Mouse (Mus musculus) ovary, postnatal 14 days (tissue): ENCODE measurements around the gene Gfy.
A peak's percentile ranks its signal among the peaks of the same experiment; 100 is the strongest.

ENCODE experiments used
- DNase-seq: peaks from one replicate; pipeline ENCODE4 v3.0.0; 2022; ENCODE audit warnings: low spot score

Gene Gfy

DNA sequence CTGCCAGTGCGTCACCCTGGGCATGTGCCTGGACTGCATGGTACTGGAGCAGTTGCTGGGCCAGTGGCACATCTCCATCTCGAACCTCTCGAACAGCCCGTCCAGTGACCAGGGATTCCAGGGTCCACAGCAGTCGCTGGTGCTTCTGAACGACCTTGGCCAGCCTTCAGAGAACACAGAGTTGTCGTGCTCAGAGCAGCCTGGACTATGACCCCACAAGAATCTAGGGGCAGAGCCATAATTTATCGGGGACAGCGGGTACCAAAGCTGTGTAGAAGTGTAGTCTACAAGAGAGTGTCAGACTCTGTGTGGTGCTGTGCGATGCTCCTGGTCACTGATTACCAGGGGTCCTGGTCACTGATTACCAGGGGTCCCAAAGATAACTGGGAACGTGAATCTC, 31.5 kb downstream of the Gfy start:
- DNase-seq = no peak

DNA sequence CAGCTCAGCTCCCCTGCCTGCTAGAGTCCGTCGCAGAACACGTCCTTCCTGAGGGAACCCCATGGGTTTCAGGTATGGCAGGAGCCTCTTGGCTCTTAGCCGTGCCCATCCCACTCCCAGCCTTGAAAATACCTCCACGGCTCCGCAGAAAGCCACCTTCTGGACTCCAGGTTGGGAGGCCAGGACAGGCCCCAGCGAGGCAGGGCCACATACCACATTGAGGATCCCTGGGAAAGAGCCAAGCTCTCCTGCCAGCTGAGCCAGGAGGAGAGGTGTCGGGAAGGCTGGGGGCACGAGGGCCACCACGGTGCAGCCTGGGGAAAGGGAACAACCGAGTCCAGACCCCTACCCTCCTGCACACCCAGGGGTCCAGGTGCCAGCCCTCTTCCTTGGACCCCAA, 32.1 kb downstream of the Gfy start:
- DNase-seq = no peak

DNA sequence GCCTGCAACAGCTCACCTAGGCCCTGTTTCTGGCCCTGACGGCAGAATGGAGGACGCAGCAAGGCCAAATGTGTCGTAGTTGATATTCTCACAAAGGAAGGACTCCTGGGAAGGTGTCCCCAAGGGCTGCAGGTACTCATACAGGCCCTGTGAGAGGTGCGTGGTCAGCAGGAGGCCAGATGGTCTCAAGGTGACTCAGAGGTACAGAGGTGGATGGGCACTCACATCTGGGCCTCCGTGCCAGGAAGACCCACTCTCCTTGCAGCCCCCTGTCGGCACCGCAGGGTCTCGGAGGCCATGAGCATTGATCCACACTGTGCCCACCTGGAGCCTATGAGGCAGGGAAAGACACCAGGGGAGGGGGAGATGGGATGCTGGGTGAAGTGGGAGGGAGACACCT, 33.9 kb downstream of the Gfy start:
- no peak for DNase-seq

DNA sequence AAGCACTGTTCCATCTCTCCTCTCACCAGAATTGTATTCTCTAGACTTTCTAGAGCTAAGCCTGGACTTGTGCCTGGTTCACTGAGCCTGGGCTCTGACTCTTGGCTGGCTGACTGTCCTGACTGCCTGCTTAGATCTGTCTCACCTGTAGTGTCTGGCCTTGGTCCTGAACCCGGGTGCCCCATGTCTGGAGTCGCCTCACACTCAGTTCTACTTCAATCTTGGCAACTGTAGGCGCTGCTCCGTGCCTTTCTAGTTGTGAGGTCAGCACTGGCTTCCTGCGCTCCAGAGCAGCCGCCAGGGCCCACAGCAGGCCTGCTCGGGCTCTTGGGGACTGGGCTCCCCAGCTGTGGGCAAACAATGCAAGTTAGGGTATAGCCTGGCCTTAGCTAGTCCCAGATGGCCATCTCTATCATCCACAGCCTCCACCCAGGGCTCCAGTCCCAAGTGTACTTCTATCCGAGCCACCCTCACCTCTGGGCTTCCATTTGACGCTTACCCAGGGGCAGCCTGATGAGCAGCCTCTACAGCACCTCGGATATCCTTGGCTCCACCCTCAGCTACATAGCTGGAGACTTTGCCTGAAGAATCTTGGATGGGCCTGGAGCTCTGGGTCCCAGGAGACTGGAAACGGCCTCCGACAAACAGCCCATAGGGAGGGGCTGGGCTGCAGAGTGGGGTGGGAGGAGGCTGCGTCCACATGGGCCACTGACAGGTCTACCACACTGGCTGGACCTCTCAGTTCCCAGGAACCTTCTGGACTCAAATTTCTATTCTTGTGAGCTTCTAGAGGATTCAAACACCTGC, 34.8 kb downstream of the Gfy start:
- no peak for DNase-seq

DNA sequence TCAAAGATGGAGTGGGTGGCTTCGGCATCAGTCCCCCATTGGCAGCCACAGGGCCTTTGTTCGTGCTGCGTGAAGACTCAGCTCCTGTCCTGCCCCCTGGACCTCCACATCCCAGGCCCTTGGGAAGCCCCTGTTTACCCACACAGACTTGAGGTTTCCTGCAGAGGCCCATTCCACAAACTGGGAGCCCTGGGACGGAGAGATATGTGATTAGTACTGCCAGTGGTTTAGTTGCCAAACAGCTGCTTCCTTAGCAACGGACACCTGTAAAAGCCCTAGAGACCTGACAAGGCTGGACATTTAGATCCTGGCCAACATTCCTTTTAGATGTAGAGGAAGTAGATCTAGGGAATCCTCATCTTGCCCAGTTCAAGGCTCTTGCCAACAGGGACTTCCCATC, 37.5 kb downstream of the Gfy start:
- DNase-seq = no peak

DNA sequence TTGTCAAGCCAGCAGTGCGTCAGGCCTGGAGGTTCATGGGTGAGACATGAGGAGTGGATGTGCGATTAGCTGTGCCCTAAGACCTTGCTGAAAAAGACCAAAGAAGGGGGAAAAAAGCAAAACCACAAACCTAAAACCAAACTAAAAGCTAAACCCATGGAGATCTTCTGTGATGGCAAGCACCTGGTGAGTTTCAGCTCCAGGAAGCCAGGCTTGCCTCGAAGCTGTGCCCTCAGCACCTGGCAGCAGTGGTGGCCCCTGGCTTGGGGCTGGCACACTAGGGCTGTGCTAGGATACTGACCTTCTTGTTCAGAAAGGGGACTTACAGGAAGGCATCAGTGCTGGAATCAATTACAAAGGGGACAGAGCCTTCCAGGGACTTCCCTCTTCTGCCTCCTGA, 38.0 kb downstream of the Gfy start:
- no peak for DNase-seq

DNA sequence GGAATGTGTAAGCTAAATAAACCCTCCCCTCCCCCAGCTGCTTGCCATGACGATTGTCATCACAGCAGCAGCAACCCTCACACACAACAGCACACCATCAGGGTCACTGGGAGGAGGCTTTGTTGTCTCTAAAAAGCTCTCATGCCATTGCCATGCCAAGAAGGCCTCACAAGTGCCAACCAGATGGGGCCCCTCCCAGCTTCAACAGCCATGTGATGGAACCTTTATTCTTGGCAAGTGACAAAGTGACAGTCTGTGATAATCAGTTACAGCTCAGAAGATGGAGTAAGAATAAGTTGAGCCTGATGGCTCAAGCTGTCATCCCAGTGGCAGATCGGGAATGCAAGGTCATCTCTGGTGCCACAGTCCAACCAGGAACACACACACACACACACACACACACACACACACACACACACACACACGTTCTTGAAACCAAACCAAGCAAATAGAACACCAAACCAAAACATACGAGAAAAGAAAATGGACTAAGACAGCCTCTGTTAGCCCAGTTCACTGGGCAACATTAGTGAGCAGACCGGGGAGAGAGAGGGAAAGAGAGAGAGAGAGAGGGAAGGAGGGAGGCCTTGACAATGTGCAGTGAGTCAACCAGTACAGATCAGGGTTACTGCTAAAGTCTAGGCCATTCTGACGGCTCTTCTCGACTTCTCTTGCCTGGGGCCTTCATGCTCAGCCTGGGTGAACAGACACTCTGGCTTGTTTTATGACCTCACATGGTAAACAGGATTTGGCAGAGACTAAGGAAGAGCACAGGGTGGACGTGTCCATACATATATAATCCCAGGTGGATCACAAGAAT, 39.3 kb downstream of the Gfy start:
- no peak for DNase-seq

DNA sequence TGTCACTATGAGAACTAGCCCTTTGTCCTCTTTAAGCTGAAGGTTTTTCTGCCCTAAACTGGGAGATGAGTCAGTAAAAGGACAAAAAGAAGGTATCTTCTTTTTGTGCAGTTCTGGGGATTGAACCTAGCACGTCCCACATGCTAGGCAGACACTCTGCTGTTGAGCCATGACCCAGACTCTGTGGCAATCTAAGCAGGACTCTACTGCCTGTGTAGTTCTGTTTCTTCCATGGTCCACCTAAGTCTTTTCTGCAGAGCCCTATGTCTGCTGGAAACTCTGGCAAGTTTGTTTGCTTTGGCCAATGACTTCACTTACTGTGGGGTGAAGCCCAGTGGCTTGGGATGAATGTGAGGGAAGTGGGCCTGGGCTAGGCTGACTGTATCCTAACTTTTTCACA, 41.0 kb downstream of the Gfy start:
- DNase-seq = no peak

DNA sequence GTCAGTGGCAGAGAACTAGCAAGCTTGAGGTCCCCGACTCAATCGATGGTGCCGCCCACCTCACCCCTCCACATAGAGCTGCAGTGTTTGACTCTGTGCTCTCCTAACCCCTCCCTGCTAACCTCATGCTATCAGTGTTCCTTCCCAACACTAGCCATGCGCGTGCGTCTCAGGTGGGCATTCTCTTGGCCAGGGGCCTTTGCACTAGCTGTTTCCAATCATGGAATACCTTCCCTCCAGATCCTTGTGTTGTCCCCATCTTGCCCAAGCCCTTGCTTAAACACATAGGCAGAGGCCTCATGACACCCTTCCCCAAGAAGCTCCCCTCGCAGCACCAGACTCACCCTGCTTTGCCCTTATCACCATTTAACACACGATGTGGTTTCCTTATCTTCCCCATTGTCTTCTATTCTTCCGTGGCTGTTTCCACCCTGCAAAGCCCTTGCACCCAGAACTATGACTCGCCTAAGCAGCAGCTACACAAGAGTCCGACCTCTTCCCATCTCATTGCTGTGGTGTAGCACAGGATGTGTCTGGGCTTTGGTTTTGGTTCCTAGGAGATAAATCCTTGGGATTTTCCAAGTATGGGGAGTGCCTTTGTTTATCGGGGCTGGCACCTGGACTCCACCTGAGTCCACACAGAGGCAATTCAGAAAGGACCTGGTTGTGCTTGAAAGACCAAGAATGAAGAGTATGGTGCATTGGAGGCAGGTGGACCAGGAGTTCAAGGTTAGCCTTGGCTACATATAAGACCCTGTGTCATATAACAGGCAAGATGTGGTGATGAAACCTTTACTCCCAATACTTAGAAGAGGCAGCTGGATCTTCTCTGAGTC, 42.0 kb downstream of the Gfy start:
- DNase-seq = no peak

DNA sequence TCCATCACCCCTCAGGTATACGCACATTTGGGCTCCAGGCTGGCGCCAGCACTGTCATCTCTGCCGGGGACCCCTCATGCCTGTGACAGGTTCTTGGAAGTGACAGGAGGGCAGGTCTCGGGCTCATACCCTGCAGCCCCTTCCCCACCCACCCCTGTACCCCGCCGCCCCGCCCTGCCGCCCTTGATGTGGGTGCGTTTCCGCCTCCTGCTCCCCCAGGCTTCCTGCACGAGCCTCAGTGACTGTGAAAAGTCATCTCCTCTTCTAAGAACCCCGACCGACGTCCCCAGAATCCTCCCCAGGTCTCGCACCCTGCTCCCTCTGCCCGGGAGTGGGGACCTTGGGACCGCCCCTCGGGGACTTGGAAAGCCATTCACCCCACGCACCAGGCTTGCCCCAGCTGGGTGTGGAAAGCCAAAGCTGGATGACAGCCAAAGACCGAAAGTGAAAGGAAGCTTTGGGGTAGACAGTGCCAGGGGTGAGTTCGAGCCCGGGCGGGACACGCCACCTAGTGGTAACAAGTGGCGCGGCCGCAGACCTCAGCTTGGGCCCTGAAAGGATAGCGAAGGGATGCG, 43.3 kb downstream of the Gfy start, which contains the start of the genes Gm45713 and Flt3l:
Gene Gm45713, minus strand, starts transcription at position 239 of the 575 bp plus-strand sequence.
Gene Flt3l, minus strand, starts transcription at position 440 of the 575 bp plus-strand sequence.
- peak; percentile 94 for DNase-seq

DNA sequence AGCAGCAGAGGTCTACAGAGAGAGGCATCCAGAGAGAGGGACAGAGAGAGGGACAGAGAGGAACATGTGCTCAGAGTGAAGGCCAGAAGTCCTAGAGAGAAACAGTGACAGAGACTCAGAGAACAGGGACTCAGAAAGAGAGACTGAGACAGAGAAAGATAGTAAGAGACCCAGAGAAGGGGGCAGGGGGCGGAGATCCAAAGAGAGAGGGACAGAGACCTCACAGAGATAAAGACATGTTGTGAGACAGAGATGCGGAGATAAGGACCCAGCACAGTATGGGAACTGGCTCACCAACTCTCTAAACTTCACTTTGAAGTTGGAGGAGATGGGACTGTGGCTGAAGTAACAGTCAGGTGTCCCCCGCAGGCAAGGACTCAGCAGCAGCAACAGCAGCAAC, 44.0 kb downstream of the Gfy start:
- no peak for DNase-seq

DNA sequence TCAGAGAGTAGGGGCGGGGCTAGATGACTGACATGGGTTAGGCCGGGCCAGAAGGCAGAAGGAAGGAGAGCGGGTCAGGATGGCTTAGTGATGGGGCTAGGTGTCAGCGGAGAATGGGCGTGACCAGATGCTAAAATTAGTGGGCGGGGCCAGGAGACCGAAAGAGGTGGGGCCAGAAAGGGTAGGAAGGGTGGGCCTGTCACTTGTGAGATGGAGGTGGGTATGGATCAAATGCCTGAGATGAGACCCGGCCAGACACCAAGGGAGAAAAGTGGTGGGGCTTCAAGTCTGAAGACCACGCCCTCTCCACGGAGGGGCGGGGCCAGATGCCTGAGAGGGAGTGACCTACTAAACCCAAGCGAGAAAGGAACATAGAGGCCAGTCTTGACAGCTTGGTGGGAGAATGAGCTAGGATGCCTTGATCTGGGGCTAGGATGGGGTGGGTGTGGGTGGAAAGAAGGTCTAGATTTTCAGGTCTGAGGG, 44.8 kb downstream of the Gfy start:
- no peak for DNase-seq

DNA sequence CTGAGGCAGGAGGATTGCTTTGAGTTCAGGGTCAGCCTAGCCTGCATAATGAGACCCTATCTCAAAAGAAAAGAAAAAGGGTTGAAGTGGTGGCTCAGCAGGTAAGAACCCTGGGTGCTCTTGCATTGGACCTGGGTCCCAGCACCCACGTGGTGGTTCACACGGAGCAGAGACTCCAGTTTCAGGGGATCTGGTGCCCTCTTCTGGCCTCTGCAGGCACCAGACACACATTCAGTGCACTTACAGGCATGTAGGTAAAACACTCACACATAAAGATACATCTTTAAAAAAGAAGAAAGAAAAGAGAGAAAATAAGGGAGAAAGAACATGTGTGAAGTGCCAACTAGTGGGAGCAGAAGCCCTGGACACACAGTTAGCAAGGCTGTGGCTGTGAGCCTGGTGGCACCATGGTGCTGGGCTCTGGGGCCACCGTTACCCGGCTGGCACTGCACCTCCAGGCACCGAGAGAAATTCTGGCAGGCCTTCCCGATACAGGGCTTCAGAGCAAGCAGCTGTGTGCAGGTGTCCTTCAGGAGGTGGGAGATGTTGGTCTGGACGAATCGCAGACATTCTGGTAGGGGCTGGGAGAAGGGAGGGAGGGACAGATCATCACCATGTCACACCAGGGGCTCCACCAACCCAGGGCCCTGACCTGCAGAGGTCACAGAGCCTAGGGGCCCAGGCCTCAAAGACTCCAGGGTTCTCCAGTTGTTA, 45.8 kb downstream of the Gfy start:
- no peak for DNase-seq

DNA sequence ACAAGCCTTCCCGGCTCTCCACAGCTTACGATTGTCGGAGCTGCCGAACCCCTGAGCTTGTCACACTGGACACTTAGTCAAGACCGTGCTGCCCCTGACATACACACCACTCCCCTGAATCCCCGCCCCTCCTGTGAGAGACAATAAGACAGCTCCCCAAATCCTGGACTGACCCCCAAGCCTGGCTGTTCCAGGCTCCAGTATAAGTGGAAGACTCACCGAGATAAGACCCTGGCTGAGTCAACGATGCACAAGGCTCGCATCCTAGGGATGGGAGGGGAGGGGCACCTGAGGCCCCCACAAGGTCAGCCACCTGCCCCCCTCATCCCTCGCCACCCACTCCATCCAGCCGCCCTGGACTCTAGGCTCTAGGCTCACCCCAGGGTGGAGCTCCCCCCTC, 47.5 kb downstream of the Gfy start:
- no peak for DNase-seq

DNA sequence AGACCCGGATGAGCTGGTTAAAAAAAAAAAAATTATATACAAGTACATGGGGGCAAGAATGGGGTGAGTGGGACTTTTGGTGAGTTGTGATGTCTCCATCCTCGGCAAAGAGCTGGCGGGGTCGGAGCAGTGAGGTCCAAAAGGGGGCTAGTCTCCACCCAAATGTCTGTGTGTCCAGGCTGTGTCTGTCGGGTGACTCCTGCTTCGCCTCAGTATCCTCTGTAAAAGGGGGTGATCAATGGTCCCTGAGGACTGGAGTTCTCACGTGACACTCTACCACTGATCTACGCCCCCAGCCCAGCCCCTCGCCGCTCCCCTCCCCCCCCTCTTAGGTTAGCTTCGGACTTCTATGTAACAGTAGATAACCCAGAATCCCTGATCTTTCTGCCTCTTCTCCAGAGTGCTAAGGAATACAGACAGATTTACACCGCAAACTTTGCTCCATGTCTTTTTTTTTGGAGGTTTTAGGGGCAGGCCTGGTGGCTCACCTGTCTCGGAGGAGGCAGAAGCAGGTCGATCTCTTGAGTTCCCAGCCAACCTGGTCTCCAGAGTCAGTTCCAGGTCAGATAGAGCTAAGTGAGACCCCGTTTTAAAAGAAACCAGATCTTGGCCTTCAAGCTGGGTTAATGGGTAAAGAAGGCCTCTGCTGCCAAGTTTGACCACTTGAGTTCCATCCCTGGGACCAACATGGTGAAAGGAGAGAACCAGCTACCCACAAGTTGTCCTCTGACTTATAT, 49.4 kb downstream of the Gfy start:
- DNase-seq = no peak

DNA sequence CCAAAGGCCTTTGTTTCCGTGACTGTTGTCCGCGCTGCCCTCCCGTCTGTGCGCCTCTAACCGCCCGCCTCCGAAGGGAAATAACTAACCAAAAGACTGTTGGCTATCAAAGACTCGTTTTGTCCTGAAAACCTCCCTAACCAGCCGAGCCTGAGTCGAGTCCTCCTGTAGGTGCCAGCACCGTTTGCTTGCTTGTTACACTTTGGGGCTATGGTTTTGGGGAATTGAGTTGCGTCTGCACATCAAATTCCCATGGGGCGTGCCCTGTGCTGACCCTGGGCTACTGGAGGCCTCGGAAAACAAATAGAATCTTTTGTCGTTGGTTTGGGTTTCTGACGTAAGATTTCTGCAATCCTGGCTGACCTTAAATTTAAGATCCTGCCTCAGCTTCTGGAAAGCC, 50.1 kb downstream of the Gfy start:
- DNase-seq = no peak

DNA sequence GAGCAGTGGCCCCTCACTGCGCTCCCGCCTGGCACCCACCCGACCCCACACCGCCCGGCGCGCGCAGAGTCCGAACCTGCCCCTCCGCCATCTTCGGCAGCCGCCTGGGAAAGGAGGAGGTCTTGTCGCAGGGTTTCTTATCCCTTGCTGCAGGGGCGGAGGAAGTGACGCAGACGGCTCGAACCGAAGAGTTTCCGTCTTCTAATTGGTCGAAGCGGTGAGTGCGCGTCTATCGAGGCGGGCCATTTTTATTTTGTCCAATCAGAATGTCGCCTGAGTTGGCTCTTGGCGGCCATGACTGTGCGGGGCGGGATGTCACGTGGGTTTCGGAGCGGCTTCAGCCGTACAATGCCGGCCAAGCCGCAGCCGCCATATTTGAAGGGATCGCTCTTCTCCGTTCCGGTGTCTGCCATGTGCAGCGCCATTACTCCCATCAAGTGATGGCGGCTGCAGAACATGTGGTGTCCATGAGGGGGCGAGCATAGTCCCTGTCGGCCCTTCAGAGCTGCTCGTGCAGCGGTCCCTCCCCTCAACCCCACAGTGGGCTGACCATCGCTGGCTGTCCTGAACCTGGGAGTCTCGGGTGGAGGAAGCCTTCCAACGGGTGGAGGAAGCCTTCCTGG, 50.6 kb downstream of the Gfy start, which contains the start of gene Rpl13a:
Gene Rpl13a, minus strand, starts transcription at position 138 of the 623 bp plus-strand sequence.
- DNase-seq = peak; percentile 96

DNA sequence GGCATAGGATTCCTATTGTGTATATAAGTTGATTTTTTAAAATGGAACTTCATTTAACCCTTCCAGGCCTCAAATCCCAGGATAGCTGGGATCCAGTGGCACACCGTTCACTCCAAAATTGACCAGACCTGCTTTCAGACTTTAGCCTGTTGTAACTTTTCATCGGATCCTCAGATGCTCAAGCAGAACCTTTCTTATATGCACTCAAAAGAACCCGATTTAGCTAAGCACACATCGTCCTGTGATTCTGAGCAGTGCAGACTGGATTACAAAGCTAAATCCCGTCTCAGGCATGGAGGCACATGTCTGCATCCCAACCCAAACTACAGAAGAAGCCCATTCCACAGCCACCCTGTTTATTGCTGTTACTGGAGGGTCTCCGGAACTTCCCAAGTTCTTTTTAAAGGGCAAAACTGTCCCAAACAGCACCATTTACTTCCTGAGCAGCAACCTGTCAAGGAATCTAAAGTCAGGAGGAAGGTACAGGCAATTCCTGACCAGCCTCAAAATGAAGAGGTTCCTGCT, 51.6 kb downstream of the Gfy start:
- no peak for DNase-seq

DNA sequence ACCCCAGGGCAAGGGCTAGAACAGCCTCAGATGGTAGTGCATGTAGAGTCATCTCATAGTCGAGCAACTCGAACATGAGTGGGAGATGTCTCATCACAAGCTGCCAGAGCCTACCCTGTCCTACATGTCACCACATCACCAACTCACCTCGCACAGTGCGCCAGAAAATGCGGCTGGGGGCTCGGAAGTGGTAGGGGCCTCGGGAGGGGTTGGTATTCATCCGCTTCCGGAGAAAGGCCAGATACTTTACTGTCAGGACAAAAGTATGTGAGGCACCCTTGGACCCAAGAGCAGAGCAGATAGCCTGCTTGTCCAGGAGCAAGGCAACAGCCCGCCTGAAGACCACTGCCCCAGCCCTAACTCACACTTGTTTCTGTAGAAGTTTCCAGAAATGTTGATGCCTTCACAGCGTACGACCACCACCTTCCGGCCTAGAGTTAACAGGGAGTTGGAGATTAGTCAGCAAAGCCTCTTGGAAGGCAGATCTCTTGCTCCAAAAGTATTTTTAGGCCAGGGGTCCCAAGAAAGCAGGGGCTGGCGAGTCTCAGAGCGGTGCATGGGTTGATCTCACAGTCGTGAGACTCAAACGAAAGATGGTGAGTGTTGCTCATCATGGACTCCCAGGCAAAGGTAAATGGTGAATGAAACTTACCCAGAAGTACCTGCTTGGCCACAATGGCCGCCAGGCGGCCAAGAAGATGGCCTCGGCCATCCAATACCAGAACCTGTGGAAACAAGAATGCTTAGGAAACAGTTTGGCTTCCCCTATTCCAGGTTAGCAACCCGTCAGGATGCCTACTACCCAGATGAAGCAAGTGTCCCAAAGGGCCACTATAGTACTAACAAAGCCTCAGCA, 52.3 kb downstream of the Gfy start:
- DNase-seq = no peak
